Mouse (Mus musculus) myocyte (in vitro differentiated cells): ENCODE data around the gene Sarm1. TPM values are rescaled to one million over a fixed set of nuclear protein-coding genes. Genes with fewer than 3 reads are reported as not detected.

ENCODE experiments used
- H3K27me3 ChIP-seq: one replicate; pipeline ENCODE4 v1.6.1; 2011; ENCODE audit not compliant: control insufficient read depth, insufficient read depth, insufficient read length
- H3K36me3 ChIP-seq: one replicate; pipeline ENCODE4 v1.6.1; 2011; ENCODE audit not compliant: control insufficient read depth, insufficient read depth
- H3K4me2 ChIP-seq: one replicate; pipeline ENCODE4 v1.6.1; 2011; ENCODE audit warnings: low read depth, control low read depth
- H3K4me3 ChIP-seq: one replicate; pipeline ENCODE4 v1.5.1; 2011; ENCODE audit warnings: mild to moderate bottlenecking, control low read depth, moderate library complexity
- H3K79me2 ChIP-seq: one replicate; pipeline ENCODE4 v1.6.1; 2011; ENCODE audit not compliant: control insufficient read depth, insufficient read depth
- H3ac ChIP-seq: one replicate; pipeline ENCODE4 v1.6.1; 2011; ENCODE audit not compliant: control insufficient read depth, insufficient read length
- CEBPB ChIP-seq: IDR thresholded peaks from 2 replicates; pipeline ENCODE4 v1.6.1; 2011; ENCODE audit warnings: mild to moderate bottlenecking, moderate library complexity; ENCODE audit not compliant: poor library complexity, insufficient read depth, severe bottlenecking
- E2F4 ChIP-seq: IDR thresholded peaks from one replicate; pipeline ENCODE4 v1.6.1; 2011; ENCODE audit warnings: mild to moderate bottlenecking, control low read depth, moderate library complexity; ENCODE audit not compliant: insufficient read depth
- MAX ChIP-seq: IDR thresholded peaks from one replicate; pipeline ENCODE4 v1.6.1; 2011; ENCODE audit warnings: low read depth, mild to moderate bottlenecking, control low read depth
- MYOD1 ChIP-seq, 3 experiments: IDR thresholded peaks; one replicate each; pipeline ENCODE4 v1.6.1; 2011; ENCODE audit warnings: control low read depth in 2 of 3, low read depth in 2 of 3, mild to moderate bottlenecking in 2 of 3, moderate library complexity in 1 of 3; ENCODE audit not compliant: insufficient read length in 2 of 3, control insufficient read depth in 1 of 3
- MYOG ChIP-seq, 3 experiments: IDR thresholded peaks; one replicate each; pipeline ENCODE4 v1.6.1; 2011; ENCODE audit warnings: control low read depth in 2 of 3, low read depth in 2 of 3, mild to moderate bottlenecking in 2 of 3; ENCODE audit not compliant: insufficient read length in 2 of 3, control insufficient read depth in 1 of 3, insufficient read depth in 1 of 3
- POLR2A ChIP-seq: IDR thresholded peaks from one replicate; pipeline ENCODE4 v1.6.1; 2011; ENCODE audit warnings: low read depth, mild to moderate bottlenecking, control low read depth, moderate library complexity; ENCODE audit not compliant: insufficient read length
- POLR2AphosphoS2 ChIP-seq: IDR thresholded peaks from one replicate; pipeline ENCODE4 v1.6.1; 2011; ENCODE audit warnings: low read depth, control low read depth; ENCODE audit not compliant: insufficient read length
- REST ChIP-seq: IDR thresholded peaks from one replicate; pipeline ENCODE4 v1.6.1; 2011; ENCODE audit warnings: mild to moderate bottlenecking, control low read depth, moderate library complexity; ENCODE audit not compliant: insufficient read depth, insufficient read length
- SRF ChIP-seq: IDR thresholded peaks from one replicate; pipeline ENCODE4 v1.6.1; 2011; ENCODE audit warnings: low read depth; ENCODE audit not compliant: control insufficient read depth, insufficient read length
- TCF12 ChIP-seq: IDR thresholded peaks from one replicate; pipeline ENCODE4 v1.6.1; 2011; ENCODE audit warnings: mild to moderate bottlenecking, control low read depth; ENCODE audit not compliant: poor library complexity, insufficient read depth, severe bottlenecking
- TCF3 ChIP-seq: IDR thresholded peaks from one replicate; pipeline ENCODE4 v1.6.1; 2011; ENCODE audit warnings: low read depth, control low read depth; ENCODE audit not compliant: insufficient read length
- USF1 ChIP-seq: IDR thresholded peaks from one replicate; pipeline ENCODE4 v1.6.1; 2011; ENCODE audit warnings: low read depth, mild to moderate bottlenecking, control low read depth, moderate library complexity
- polyA plus RNA-seq: library from polyadenylated mRNA; unstranded; fragments of >200 nt; fragmentation: generic; extraction: Trizol; gene quantifications from one replicate; pipeline ENCODE4 v1.2.1, GENCODE M21; 2012; ENCODE audit warnings: missing spikeins

Gene Sarm1
- 0.17 TPM for polyA plus RNA-seq

- peak within 1 kb of the TSS; percentile 96 for H3K4me2 ChIP-seq
- no peak within 1 kb of the TSS for H3ac ChIP-seq
- peaks cover 34% of the 10 kb centered on the region for H3K27me3 ChIP-seq
- H3K36me3 ChIP-seq = no peaks in the 10 kb centered on the region
- no peaks in the 10 kb centered on the region for H3K79me2 ChIP-seq
- no peak for TF ChIP-seq POLR2AphosphoS2
- peak; percentile 22 for TF ChIP-seq POLR2A
- peak within 1 kb of the TSS; percentile 24 for H3K4me3 ChIP-seq
Measured at GRCm38 (mm10) chr11:78497544-78498522, at the start of gene Sarm1. Gene Sarm1 (minus strand): TSS chr11:78497754.

- Histone ChIP-seq H3K36me3 (peaks cover 36% of the 10 kb centered on the region), H3K4me3 (no peak overlapping the region), H3K4me2 (no peak overlapping the region), H3K27me3 (no peaks in the 10 kb centered on the region), H3ac (no peak overlapping the region), H3K79me2 (peaks cover 72% of the 10 kb centered on the region)
- TF ChIP-seq POLR2A (no peak), TCF12 (no peak), E2F4 (no peak), POLR2AphosphoS2 (no peak), MAX (no peak), TCF3 (no peak), USF1 (no peak), REST (no peak), SRF (no peak)
Measured at GRCm38 (mm10) chr11:78545181-78545580, 47.6 kb upstream of the Sarm1 start.

GRCm38 (mm10) chr11:78544449-78545111 is 47.0 kb upstream of the Sarm1 start:
- TF ChIP-seq POLR2AphosphoS2 = peak; percentile 48
- no peak for TF ChIP-seq USF1
- no peak for TF ChIP-seq POLR2A
- Histone ChIP-seq H3K79me2 (peaks cover 68% of the 10 kb centered on the region), H3K36me3 (peaks cover 42% of the 10 kb centered on the region), H3ac (no peak overlapping the region), H3K27me3 (no peaks in the 10 kb centered on the region), H3K4me2 (no peak overlapping the region), H3K4me3 (no peak overlapping the region)

- Histone ChIP-seq H3ac (no peak overlapping the region), H3K27me3 (no peaks in the 10 kb centered on the region), H3K4me3 (no peak overlapping the region), H3K36me3 (peaks cover 35% of the 10 kb centered on the region), H3K79me2 (peaks cover 61% of the 10 kb centered on the region), H3K4me2 (no peak overlapping the region)
- no peak for TF ChIP-seq POLR2A
- peak; percentile 55 for TF ChIP-seq POLR2AphosphoS2
Measured at GRCm38 (mm10) chr11:78540358-78540757, 42.8 kb upstream of the Sarm1 start.

GRCm38 (mm10) chr11:78536690-78537084 is 39.1 kb upstream of the Sarm1 start:
- H3K4me2 ChIP-seq = peak overlapping the region; percentile 90
- no peaks in the 10 kb centered on the region for H3K27me3 ChIP-seq
- H3K79me2 ChIP-seq = peaks cover 73% of the 10 kb centered on the region
- no peak for TF ChIP-seq REST
- no peak for TF ChIP-seq TCF3
- TF ChIP-seq E2F4 = no peak
- no peak for TF ChIP-seq POLR2AphosphoS2
- TF ChIP-seq CEBPB = no peak
- TF ChIP-seq TCF12 = no peak
- no peak for TF ChIP-seq POLR2A
- TF ChIP-seq MAX = no peak
- TF ChIP-seq MYOD1 (IDR thresholded peaks at IDR 0.05; ENCODE audit: control insufficient read depth in 1 of 3, insufficient read length in 2 of 3, low read depth in 2 of 3) = no peak
- no peak for TF ChIP-seq USF1
- no peak for TF ChIP-seq SRF
- TF ChIP-seq MYOG (IDR thresholded peaks at IDR 0.05; ENCODE audit: control insufficient read depth in 1 of 3, insufficient read depth in 1 of 3, insufficient read length in 2 of 3, low read depth in 2 of 3) = no peak
- peaks cover 16% of the 10 kb centered on the region for H3K36me3 ChIP-seq
- H3K4me3 ChIP-seq = peak overlapping the region; percentile 96
- H3ac ChIP-seq = peak overlapping the region; percentile 59
